Comparison of ENCODE assay signal across 12 mouse cellular contexts in the genomic region with DNA sequence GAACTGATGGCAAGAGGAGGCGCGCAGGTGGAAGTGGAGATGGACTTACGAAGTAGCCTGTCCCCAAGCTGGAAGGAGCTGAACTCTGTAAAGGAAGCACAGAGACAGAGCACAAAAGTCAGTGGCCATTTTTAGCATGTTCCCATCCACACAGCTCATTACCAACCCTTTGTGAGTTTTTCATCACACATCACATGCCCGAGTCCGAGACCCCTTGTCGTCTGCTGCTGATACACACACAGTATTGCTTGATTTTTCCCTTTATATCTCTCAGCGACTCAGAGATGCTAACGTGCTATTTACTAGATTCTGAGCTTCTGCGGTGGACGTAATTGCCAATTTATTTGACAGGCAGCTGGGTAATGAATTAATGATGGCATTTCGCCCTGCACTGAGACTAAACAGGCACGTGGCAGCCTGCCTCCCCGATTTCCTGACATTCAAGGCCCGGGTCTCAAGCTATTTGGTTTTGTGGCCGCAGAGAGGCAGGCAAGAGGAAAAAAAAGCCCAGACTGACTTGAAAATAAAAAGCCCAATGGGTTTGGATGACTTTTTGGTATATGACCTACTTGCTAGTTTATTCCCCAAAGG.
A peak's percentile ranks its signal among the peaks of the same experiment; 100 is the strongest.
DNase-seq lines count a peak whose midpoint lies in the region; ATAC-seq and TF ChIP-seq lines count a peak whose summit lies in the region.
"Had no signal": no experiment of that assay in that cellular context is flagged by ENCODE, and none has a peak within 500 bp of the region (broad histone marks: within the 10 kb centered on the region; RNA-seq: fewer than 3 reads in every experiment).

No protein-coding gene starts in this region.

- H3K27me3 ChIP-seq in hindbrain, embryonic 11.5 days (ENCODE audit: control insufficient read depth, insufficient read depth, low read length), result no peaks in the 10 kb centered on the region
- no peaks in the 10 kb centered on the region for H3K27me3 ChIP-seq in hindbrain, embryonic 10.5 days (ENCODE audit: insufficient read depth, poor library complexity, severe bottlenecking)
- no peaks in the 10 kb centered on the region for H3K27me3 ChIP-seq in embryonic facial prominence, embryonic 10.5 days (replicated peaks; ENCODE audit: low read depth, poor library complexity, severe bottlenecking)
- no peaks in the 10 kb centered on the region for H3K27me3 ChIP-seq in hindbrain, postnatal 0 days (ENCODE audit: insufficient read depth, low read length)
- H3K27me3 ChIP-seq in heart, embryonic 10.5 days (ENCODE audit: insufficient read depth, poor library complexity, severe bottlenecking), result no peaks in the 10 kb centered on the region
- H3K27me3 ChIP-seq: liver, embryonic 15.5 days had no signal

- 62% methylated on average over 15 of the region's 15 CpGs for WGBS in hindbrain, embryonic 11.5 days
- WGBS in hindbrain, embryonic 10.5 days, result 80% methylated on average over 15 of the region's 15 CpGs
- 63% methylated on average over 15 of the region's 15 CpGs for WGBS in embryonic facial prominence, embryonic 10.5 days
- 38% methylated on average over 15 of the region's 15 CpGs for WGBS in hindbrain, postnatal 0 days
- 67% methylated on average over 15 of the region's 15 CpGs for WGBS in heart, embryonic 10.5 days

- H3K4me2 ChIP-seq in hindbrain, embryonic 11.5 days (replicated peaks; ENCODE audit: low read depth, low read length), result no peak overlapping the region
- no peak overlapping the region for H3K4me2 ChIP-seq in hindbrain, postnatal 0 days (ENCODE audit: low read depth, low read length)
- H3K4me2 ChIP-seq: liver, embryonic 15.5 days had no signal

- peak; percentile 33 for DNase-seq in hindbrain, embryonic 11.5 days (ENCODE audit: low spot score)
- DNase-seq in hindbrain, embryonic 10.5 days (ENCODE audit: low spot score), result no peak
- peak; percentile 82 for DNase-seq in MN1 (ENCODE audit: low spot score)
- DNase-seq in embryonic facial prominence, embryonic 10.5 days (ENCODE audit: low spot score), result peak; percentile 43
- DNase-seq in hindbrain, postnatal 0 days (ENCODE audit: low spot score), result peak; percentile 57
- no peak for DNase-seq in left cerebral cortex, postnatal 25 days (ENCODE audit: low spot score in 2 of 2)
- no peak for DNase-seq in testis, postnatal 14 days (ENCODE audit: low spot score)
- DNase-seq in heart, embryonic 10.5 days (ENCODE audit: low spot score), result no peak
- DNase-seq: cerebellum, adult 9-10 months; heart, postnatal 36 days; thymus, postnatal 4 days had no signal

- no peak overlapping the region for H3K4me3 ChIP-seq in hindbrain, embryonic 11.5 days (ENCODE audit: low read depth, low read length)
- no peak overlapping the region for H3K4me3 ChIP-seq in hindbrain, embryonic 10.5 days
- no peak overlapping the region for H3K4me3 ChIP-seq in embryonic facial prominence, embryonic 10.5 days
- no peak overlapping the region for H3K4me3 ChIP-seq in hindbrain, postnatal 0 days (ENCODE audit: low read length)
- no peak overlapping the region for H3K4me3 ChIP-seq in heart, embryonic 10.5 days
- H3K4me3 ChIP-seq: liver, embryonic 15.5 days had no signal

- no peak overlapping the region; the same call in 1 of the 2 replicates for H3K27ac ChIP-seq in hindbrain, embryonic 11.5 days (ENCODE audit: low read depth, low read length)
- no peak overlapping the region for H3K27ac ChIP-seq in hindbrain, embryonic 10.5 days
- no peak overlapping the region for H3K27ac ChIP-seq in embryonic facial prominence, embryonic 10.5 days (replicated peaks)
- H3K27ac ChIP-seq in hindbrain, postnatal 0 days, result no peak overlapping the region
- H3K27ac ChIP-seq in heart, embryonic 10.5 days, result no peak overlapping the region
- H3K27ac ChIP-seq: liver, embryonic 15.5 days had no signal

- no peaks in the 10 kb centered on the region; the same call in 1 of the 2 replicates for H3K4me1 ChIP-seq in hindbrain, embryonic 11.5 days (replicated peaks; ENCODE audit: control insufficient read depth, insufficient read depth, low read length)
- peaks cover 13% of the 10 kb centered on the region for H3K4me1 ChIP-seq in hindbrain, embryonic 10.5 days (replicated peaks)
- H3K4me1 ChIP-seq in embryonic facial prominence, embryonic 10.5 days, result peaks cover 29% of the 10 kb centered on the region
- H3K4me1 ChIP-seq in hindbrain, postnatal 0 days (ENCODE audit: insufficient read depth, low read length), result peaks cover 6% of the 10 kb centered on the region
- peaks cover 25% of the 10 kb centered on the region for H3K4me1 ChIP-seq in heart, embryonic 10.5 days
- H3K4me1 ChIP-seq: liver, embryonic 15.5 days had no signal

- ATAC-seq in hindbrain, embryonic 11.5 days (ENCODE audit: low FRiP score), result no peak
- ATAC-seq in hindbrain, postnatal 0 days, result no peak

- intact Hi-C loops in left cerebral cortex, postnatal 25 days (cut with DNase I), result no loop called here

- no peaks in the 10 kb centered on the region for H3K9me3 ChIP-seq in hindbrain, embryonic 11.5 days (ENCODE audit: control insufficient read depth, low read length)
- no peaks in the 10 kb centered on the region for H3K9me3 ChIP-seq in hindbrain, embryonic 10.5 days
- H3K9me3 ChIP-seq in embryonic facial prominence, embryonic 10.5 days, result no peaks in the 10 kb centered on the region
- no peaks in the 10 kb centered on the region for H3K9me3 ChIP-seq in hindbrain, postnatal 0 days (ENCODE audit: low read length)
- H3K9me3 ChIP-seq in heart, embryonic 10.5 days, result no peaks in the 10 kb centered on the region
- H3K9me3 ChIP-seq: liver, embryonic 15.5 days had no signal

- H3K36me3 ChIP-seq in hindbrain, embryonic 11.5 days (ENCODE audit: control insufficient read depth, insufficient read depth, low read length), result no peaks in the 10 kb centered on the region
- H3K36me3 ChIP-seq in hindbrain, embryonic 10.5 days, result no peaks in the 10 kb centered on the region
- H3K36me3 ChIP-seq in embryonic facial prominence, embryonic 10.5 days (replicated peaks), result peaks cover 8% of the 10 kb centered on the region; the same call in 1 of the 2 replicates
- H3K36me3 ChIP-seq in hindbrain, postnatal 0 days (ENCODE audit: insufficient read depth, low read length), result no peaks in the 10 kb centered on the region
- no peaks in the 10 kb centered on the region for H3K36me3 ChIP-seq in heart, embryonic 10.5 days
- H3K36me3 ChIP-seq: liver, embryonic 15.5 days had no signal

- H3K9ac ChIP-seq in hindbrain, embryonic 11.5 days (ENCODE audit: low read depth, low read length), result no peak overlapping the region
- H3K9ac ChIP-seq in hindbrain, postnatal 0 days (replicated peaks; ENCODE audit: low read length), result no peak overlapping the region
- H3K9ac ChIP-seq: liver, embryonic 15.5 days had no signal

- TF ChIP-seq CTCF in hindbrain, postnatal 0 days (IDR thresholded peaks at IDR 0.05; ENCODE audit: low read depth), result no peak

Comparison
In these comparisons a context has a peak if more than half of its experiments do, and no peak if none do; other contexts are left out.
1. DNase-seq: peak in hindbrain, embryonic 11.5 days (single experiment), MN1 (single experiment), embryonic facial prominence, embryonic 10.5 days (single experiment) and hindbrain, postnatal 0 days (single experiment); none in hindbrain, embryonic 10.5 days (single experiment), left cerebral cortex, postnatal 25 days (0 of 2), testis, postnatal 14 days (single experiment) and heart, embryonic 10.5 days (single experiment).